Mouse (Mus musculus): ENCODE data around the gene Tlr3.

Gene Tlr3

GRCm38 (mm10) chr8:45358132-45358918 is 52.6 kb downstream of the Tlr3 start:
- in situ Hi-C loops (cut with MboI, MseI) = no loop called here

DNA sequence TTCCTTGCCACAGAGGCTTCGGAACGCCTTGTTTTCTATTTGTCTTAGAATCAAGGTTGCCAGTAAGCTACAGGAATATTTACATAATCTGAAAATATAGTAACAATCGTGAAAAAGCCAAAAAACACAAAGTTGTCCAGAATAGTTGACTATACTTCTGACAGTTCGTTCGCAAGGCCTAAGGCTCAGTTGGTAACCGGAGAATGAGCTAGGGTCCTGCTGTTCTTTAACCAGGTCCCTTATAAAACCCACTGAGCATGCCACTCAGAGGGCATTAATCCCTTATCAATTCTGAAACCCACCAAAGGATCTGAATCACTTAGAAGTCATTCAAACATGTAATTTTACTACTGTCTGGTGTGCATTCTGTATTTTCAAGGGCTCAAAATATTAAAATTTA is 55.1 kb downstream of the Tlr3 start:
- in situ Hi-C loops (cut with MboI, MseI) = no loop called here

All from T-helper 17 cell (primary cell).